Mouse (Mus musculus) thymus, adult 18-20 months (tissue): ENCODE measurements around the gene Gria1.

Source experiments
- DNase-seq, 2 experiments: peaks; one replicate each; pipeline ENCODE4 v3.0.0; 2022; ENCODE audit warnings: mixed read lengths in 2 of 2

The Gria1 gene

DNA sequence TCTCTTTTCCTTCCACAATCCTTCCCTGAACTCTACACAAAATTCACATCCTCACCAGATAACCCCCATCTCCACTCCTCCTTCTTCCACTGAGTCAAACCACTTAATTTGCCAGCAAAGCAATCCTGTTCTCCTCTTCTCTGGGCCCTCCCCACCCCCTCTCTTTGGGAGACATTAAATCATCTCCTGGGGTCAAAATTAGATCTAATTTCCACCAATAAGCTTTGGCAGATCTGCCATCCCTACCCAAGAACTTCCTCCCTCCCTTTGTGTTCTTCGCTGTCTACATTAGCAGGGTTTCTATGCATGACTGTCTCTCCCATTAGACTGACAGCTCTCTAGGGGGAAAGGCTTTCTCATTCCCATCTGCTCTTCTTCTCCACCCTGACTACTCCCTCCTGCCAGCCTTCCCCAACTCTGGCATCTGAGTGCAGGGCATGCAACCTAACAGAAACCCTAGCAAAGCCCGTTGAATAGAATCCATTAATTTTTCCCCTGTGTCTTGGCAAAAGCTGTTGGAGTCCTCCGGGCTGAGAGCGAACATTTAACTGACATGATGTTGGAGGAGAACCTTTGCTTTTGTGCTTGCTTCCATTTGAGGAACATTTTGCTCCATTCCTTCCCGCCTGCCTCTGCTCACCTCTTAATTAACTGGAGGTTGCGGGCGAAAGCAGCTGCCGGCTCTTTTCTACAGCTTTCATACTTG, 59.2 kb downstream of the Gria1 start:
- no peak for DNase-seq

DNA sequence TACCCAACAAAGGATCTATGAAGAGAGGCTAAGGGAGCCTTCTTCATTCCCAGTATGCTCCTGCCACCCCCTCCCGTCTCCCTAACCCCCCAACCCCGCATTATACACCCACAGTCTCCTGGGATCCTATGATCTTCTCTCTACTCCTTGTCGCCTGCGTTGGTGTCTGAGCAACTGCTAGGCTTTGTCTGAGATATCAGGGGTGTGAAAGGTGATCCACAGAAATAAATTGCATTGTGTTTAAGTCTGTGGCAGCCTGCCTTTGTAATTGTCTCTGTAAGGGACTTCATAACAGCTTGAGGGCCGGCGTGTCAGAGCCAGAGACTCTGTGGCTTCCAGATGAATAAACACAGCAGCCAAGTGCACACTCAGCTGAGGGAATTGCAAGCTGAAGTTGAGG, 61.0 kb downstream of the Gria1 start:
- no peak for DNase-seq

DNA sequence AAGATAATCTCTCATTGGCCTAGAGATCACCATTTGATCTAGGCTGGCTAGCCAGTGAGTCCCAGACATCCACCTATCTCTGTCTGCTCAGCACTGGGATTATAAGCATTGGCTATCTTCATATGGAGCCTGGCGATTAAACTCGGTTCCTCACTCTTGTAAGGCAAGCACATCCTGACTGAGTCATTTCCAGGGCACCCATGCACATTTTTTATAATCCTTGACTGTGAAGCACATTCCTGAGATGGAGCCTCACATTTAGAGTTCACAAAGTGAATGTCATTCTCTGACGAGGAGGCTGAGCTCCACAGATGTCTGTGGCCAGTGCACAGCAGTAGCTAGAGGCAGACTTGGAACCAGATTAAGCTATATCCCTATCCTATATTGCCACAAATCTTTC, 68.2 kb downstream of the Gria1 start:
- DNase-seq, result no peak

DNA sequence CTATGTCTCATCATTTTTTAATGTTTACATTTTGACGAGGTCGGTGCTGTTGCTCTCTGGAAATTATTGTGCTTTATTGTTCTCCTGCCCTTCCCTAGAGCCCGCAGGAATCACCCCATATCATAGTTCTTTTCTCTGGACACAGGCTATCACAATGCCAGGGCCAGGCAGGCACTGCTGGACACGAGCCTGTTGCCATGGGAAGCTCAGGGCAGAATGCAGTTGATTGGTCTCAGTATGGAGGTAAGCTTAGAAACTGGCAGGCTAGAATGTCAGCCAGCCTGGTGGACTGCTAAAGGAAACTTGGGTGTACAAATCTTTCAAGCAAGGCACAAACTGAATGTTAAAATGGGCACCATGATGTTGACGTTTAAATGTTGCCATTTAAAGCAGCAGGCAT, 78.3 kb downstream of the Gria1 start:
- DNase-seq, result no peak

DNA sequence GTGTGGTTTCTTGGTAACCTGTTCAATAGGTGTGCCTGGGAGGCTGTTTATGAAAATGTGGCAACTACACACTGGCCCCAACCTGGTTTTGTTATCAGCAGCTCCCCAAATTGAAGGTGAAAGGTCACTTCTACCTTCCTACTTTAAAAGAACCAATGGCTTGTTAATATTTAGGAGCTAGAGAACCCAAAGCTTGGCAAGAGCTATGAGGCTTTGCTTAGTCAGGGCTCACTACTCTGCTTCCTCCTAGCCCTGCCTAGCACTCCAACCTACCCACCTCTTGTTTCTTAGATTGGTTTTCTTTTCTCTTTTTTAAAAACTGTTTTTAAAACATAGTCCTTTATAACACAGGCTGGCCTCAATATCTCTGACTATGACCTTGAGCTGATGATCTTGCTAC, 79.5 kb downstream of the Gria1 start:
- no peak for DNase-seq

DNA sequence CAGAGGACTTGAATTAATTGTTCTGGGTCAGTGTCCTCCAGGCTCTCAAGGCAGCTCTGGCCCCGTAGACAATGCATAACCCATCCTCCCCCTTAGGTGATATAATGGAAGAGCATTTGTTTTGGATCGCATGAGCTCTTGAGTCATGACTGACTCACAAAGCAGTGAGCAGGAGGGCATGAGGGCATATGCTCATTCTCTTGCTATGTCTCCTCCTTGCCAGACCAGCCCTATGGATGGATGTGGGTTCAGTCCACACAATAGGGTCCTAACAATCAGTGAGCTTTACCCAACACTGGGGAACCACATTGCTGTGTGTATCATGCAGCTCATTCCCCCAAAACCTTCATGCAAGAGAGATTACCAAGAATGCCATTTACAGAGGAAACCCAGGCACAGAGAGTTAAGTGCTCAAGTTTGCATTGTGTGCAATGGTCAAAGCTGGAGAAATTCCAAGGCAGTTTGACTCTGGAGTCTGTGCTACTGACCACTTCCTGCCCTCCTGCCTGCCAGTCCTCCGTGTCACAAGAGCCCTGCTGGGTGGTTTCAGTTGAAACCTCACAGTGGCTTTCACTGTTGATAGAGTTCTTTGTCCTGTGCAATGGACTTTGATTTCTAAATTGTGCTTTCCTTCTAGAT, 80.2 kb downstream of the Gria1 start:
- DNase-seq, result no peak

DNA sequence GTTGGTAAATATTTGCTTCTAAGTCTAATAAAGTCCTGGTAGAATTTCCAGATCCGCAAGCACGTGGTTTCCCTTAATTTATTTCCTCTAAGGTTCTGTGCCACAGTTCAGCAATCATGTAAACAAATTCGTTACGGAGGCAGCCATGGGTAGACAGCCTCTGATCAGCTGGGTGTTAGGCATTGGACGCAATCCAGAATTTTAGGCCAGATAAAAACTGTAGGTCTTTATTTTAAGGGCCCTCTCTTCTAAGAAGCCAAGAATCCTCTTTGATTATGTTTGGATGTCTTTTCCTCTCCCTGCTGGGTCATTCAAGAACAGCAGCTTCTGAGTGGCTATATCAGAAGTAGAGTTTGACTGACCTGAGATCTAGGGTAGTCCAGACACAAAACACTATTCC, 89.3 kb downstream of the Gria1 start:
- no peak for DNase-seq

DNA sequence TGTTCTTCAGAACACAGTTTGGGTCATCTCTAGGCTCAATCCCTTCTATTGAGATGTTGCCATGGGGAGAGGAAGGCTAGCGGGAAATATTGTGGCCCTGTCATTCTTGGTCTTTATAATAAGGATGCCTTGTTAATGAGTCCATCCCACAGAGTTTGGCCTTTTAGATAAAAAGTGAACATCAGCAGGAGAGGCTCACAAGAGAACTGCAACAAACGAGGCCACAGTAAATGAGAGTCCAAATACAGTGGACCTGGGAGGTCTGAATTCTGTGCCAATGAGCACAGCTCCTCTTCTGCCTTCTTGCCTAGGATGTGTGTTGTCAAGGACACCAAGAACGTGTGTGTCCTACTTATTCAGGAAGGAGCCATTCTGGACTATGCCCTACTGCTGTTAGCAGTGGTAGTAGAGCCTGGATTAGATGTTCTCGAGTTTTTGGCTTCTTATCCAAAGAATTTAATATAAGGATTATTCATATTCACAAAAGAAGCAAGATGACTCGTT, 92.6 kb downstream of the Gria1 start:
- DNase-seq, result no peak

DNA sequence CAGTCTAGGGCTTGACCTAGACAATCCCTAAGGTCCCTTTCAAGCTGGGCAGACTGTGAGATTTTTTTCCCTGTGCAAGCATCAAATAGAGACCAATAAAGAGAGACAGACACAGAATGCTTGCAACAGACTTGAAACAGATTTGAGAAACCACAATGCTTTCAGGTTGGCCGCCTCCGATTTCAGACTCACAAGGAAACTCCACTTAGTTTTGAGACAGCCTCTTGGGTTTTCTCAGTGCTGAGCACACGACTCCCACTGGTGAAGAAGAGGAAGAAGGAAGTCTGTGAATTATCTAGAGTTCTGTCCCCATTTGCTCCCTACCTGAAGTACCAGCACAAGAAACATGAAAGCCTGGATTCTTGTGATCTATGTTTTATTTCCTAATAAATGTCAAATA, 94.5 kb downstream of the Gria1 start:
- no peak for DNase-seq

DNA sequence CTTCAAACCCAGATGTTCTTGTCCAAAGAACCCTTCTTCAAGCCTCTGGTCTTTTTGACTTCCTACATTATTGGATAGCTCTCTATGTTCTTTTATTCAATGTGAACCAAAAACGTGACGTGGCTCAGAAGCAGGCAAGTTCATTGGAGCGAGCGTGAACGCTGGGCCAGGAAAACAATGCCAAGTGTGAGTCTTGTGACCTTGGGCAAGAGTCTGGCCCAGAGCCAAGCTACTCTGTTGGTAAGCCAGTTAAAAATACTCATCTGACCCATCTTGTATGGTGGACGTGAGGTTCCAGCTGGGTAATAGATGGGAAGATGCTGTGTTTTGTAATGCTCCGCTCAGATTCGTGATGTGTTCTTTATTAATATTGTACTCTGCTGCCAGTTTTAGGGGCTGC, 101.2 kb downstream of the Gria1 start:
- no peak for DNase-seq

DNA sequence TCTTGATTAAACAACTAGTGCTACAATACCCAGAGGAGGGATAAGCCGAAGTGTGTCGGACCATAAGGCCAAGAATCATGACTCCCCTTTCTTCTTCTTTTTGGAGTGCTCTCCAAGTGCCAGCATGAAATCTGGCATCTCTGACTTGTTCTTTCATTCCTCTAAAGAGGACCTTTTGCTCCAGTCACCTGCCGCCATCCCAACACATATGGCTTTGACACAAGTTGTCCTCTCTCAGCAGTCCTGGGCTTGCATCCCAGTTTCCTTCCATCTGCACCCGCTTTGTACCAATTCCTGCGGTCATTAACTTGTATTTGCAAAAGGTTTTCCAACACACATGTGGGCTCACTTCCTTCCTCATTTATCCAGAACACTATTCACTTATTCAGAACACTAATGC, 103.2 kb downstream of the Gria1 start:
- DNase-seq, result no peak

DNA sequence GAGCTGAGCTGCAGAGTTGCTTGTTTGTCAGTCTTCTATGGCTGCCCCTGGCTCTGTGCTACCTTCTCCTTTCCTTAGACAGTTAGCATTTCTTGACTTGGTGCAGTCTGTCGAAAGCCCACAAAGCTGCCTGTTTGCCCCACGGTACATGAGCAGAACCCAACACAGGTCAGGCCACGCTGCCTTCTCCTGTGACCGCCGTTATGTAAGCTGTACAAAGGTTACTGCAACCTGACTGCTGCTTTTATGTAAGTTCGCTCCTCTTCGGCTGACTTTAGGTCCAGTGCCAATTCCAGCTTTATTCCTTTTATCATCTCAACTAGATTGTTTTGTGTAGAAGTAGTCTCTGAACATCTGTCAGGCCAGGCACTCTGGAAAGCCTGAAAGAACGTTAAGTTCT, 115.9 kb downstream of the Gria1 start:
- no peak for DNase-seq

DNA sequence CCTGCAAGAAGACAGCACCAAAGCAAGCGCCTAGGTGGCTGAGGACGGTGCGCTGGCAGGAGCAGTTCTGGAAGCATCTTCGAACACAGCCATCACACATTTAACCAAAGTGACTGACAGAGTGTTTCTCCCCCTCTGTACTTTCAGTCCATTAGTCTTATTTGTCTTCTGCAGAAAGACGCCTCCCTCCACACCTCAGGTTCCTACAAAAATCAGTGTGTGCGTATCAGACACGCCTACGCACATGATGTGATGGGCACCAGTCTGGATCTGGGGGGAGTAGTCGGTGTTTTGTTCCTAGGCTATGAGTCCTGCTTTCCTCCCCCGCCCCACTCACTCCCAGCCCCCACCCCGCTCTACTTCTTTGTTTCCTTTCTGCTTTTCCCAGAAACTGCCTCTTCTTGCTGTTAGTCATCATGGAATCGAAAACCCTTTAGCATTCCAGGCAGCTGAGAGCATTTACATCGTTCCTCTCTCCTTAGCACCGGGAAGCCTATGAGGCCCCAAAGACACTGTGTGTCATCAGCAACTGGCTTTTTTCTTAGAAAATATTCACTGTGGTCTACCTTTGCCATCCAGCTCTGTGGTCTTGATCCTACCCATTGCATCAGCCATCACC, 129.1 kb downstream of the Gria1 start:
- DNase-seq, result no peak

DNA sequence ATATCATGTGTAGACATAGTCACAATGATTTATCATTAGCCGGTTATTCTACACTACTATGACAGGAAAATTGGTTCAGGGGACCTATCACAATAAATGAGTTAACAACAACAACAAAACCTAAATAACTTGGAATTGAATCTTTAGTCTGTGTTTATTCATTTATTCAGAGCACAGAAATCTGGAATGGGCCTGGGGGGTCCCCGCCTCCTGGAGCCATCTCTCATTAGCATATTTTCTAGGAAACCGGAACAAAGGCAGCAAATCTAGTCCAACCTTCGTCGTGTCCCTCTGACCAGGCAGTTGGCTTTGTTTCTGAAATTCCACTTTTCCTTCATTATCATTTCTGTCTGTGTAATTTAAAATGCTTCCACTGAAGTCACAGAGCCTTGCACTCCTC, 132.5 kb downstream of the Gria1 start:
- DNase-seq, result no peak

DNA sequence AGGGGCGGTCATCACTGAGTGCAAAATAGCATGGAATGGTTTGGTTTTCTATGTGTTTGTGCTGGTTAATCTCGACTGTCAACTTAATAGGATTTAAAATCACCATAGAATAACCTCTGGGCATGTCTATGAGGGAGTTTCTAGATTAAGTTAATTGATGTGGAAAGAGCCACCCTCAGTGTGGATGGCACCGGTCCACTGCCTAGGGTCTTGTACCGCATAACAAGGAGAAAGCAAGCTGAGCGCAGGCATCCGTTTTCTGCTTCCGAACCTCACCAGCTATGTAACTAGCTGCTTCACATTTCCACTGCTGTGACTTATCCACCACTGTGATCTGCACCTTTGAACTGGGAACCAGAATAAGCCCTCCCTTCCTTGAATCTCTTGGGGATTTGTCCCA, 134.0 kb downstream of the Gria1 start:
- DNase-seq, result no peak

DNA sequence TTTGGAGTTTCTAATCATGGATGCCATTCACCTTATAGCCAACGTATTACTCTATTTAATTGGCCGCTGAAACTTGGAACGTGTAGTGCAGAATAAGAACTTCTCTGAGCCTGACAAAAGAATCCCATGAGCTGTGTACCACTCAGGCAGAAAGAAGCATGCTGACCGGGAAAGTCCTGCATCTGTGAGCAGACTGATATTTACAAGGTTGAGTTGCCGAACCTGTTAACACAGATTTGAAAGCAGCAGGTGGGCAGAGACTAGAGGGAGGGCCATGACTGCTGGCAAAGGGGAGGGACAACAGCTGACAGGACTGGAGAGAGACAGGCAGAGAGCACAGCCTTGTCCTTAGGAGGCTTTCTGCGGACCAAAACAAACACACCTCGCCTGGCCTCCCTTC, 134.5 kb downstream of the Gria1 start:
- DNase-seq, result no peak

DNA sequence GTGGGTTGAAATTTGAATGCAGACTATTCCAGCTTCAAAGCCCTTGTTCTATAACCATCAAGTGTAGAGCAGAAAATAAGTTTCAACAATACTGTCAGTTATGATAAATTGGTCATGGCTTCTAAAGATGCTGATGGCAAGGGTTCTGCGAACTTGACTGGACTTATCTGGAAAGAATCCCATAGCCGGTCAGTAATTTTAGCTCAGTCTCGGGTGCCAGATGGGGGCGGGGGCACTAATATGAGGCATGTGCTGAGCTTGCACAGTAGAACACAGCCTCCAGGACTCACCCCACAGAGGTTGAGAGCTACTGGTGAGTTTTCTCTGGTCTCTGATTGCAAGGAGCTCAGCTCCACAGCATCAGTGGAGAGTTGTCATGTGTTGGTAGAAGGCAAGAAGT, 140.5 kb downstream of the Gria1 start:
- no peak for DNase-seq

DNA sequence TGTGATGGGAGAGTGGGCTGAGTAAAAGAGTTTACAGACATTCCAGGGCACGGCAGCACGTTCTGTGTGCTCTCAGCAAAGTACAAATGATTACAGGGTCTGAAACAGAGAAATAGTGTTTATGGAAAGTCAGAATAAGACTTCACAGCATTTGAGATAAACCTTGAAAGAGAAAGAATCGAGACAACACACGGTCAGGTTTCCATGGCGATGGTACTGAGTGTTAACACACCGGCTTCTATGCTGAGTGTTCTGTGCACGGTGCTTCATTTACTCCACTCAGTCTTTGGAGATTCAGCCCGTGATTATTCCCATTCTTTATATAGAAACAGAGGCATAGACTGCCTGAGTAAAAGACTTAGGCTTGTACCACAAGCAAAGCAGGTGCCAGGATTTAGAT, 143.8 kb downstream of the Gria1 start:
- no peak for DNase-seq

DNA sequence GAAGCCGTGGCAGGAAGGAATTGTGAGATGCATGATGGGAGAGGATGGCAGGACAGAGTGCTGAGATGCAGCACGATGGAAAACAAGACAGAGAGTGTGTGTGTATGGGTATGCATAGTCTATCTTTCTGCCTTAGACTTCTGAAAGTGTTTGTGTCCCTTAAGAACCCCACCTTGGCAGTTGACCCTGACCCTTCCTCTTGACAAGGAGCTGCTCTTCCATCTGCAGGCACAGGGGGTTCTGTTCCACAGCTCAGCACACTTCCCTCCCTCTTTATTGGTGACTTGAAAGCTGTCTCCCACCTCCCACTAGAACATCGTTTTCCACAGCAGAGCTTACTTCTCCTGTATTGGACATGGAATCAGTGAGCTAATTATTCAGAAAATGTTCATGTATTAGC, 148.2 kb downstream of the Gria1 start:
- no peak for DNase-seq

DNA sequence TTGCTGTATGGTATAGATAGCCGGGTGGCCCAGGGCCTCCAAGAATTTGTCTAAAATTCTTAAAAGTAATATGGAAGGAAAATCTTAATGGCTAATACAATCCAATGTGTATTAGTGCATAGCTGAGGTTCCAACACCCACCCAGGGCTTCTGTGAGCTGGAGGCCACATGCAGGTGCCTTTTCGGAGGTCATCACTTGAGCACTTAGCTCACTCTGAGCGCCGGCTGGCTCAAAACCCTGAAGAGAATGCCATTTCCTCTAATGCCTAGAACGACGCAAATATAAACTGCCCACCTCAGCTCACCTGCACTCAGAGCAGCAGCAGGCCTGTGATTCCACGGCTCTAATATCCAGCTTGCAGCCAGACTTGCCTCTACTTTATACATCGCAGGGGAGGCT, 148.9 kb downstream of the Gria1 start:
- no peak for DNase-seq

DNA sequence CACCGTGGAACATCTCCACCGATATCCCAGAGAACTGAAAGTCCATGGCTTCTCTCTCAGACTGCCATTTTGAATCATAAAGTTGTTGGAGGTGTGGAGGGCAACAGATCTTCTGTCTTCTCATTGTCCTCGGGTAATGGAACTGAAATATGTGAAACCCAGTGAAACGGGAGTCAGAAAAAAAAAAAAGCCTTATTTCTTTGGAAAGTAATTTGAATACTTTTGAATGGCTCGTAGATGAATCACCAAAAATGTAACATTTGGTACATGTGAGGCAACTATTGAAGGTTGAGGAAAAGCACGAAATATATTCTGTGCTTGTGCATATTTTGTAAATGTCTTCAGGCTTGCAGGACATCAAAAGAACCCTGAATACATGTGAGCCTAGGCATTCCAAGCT, 151.7 kb downstream of the Gria1 start:
- no peak for DNase-seq

DNA sequence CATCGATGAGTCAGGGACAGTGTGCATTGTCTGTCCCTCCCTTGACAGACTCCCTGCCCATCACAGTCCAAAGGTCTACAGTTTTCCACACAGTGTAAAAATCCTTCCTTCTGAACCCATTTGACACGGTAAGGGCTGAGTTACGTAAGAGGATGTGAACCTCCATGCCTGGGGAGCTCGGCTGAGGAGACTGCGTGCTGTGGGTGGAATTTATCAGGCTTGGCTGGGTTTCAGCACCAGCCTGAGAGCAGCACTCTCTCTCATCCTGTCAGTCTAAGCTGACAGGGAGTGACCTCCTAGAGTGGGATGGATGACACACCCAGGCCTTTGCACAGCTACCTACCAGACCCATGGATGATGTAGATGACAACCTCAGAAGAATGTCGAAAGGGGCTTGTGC, 158.9 kb downstream of the Gria1 start:
- no peak for DNase-seq

DNA sequence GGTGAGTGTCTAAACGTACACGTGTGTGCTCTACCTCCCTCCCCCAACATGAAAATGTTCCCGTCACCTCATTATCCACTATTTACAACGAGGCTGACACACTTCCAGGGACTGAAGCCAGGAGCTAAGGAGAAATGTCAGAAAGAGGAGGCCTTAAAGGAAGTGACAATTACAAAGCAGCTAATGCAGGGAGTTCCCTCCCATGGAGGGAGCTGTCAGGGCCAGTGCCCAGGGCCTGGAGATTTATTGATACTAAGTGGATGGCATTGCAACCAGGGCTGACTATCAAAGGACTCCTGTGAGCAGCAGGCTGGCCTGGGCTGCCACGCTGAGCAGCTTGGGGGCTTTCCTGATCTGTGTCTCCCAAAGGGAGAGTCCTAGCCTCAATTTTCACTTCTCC, 163.0 kb downstream of the Gria1 start:
- DNase-seq, result no peak

DNA sequence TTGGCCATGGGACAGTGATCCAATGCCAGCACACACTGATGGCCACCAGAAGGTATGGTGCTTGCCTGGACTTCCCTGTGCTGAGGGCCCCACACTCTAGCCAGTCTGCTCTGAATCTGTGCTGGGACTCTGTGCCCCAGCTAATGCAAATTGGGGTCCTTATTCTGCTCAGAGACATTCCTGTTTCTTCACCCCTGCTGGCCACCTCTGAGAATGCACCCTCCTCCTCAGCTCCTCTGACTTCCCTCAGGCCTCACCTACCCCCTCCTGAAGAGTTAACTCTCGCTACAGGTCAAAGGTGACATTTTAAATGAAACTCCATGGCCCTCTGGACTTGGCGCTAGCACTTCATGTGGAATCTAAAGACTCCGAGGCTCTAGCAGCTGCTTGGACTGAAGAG, 165.4 kb downstream of the Gria1 start:
- DNase-seq, result no peak

DNA sequence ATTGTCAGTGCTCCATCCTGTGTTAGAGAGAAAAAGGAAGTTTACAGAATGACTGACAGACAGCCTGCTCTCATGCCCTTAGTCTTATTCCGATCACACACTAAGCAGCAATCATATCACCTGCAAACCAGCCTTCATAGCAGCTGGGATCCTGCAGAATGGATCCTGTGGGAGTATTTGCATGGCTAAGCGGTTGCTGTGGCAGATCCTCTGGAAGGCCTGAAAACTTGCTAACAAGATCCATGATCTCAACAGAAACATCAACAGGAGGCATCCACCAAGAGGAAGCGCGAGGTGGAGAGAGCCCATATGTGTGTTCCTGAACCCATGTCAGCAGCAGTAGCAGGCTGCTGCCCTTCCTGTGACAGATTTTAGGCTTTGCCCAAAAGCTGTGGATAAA, 173.0 kb downstream of the Gria1 start:
- no peak for DNase-seq
